Mouse (Mus musculus): ENCODE measurements around the gene Meltf. TPM values are rescaled to one million over a fixed set of nuclear protein-coding genes. Genes with fewer than 3 reads are reported as not detected.

Meltf gene
- total and polyA plus RNA-seq, 3 experiments, result 0.04 to 0.09 (median 0.07) TPM

DNA sequence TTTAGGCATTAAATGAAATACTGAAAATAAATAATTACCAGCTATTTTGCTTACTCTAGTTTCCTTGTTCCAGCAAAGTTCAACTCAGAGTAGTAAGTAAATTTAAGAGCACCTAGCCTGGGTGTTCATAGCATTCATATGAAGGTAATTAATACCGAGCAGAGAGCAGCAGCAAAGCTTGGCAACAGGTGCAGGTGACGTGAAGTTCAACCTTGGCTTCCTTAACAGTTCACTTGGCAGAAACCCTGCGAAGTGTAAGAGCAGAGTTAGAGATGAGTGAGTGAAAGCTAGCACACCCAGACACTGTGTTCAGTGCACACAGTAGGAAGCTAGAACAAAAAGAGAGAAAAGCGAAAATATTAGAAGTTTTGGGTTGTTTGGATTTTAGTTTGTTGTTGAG lies 47.9 kb upstream of the Meltf start:
- no peak overlapping the region for H3K9ac ChIP-seq (ENCODE audit: insufficient read depth, low read depth)
- H3K4me1 ChIP-seq (ENCODE audit: control insufficient read depth in 1 of 2, insufficient read depth in 2 of 2), result peaks cover 8 to 68% of the 10 kb centered on the region in 2 experiments
- H3K9me3 ChIP-seq (replicated peaks; ENCODE audit: low read length), result no peaks in the 10 kb centered on the region
- dilution Hi-C loops (cut with MboI; ENCODE audit: extremely low pct_ligation_motif_present, extremely low pct_unique_long_range_greater_than_20kb, low sequenced_read_pairs), result no loop called here
- in situ Hi-C loops (cut with MboI; ENCODE audit: low pct_ligation_motif_present, low pct_unique_long_range_greater_than_20kb, low sequenced_read_pairs), result no loop called here
- no peak for DNase-seq (ENCODE audit: extremely low read depth)
- no peaks in the 10 kb centered on the region for H3K27me3 ChIP-seq (replicated peaks)
- TF ChIP-seq MYC (IDR thresholded peaks at IDR 0.05; ENCODE audit: low read depth, low read length) (no peak), BHLHE40 (IDR thresholded peaks at IDR 0.05; ENCODE audit: low read depth, low read length) (no peak), E2F4 (IDR thresholded peaks at IDR 0.05; ENCODE audit: insufficient replicate concordance, low read depth, low read length) (no peak), SMC3 (IDR thresholded peaks at IDR 0.05; ENCODE audit: low read depth, low read length) (no peak), MAFK (IDR thresholded peaks at IDR 0.05; ENCODE audit: insufficient replicate concordance, low read length) (no peak), ZC3H11A (IDR thresholded peaks at IDR 0.05; ENCODE audit: low read depth, low read length) (no peak), MXI1 (IDR thresholded peaks at IDR 0.05; ENCODE audit: low read depth, low read length) (no peak), IRF4 (IDR thresholded peaks at IDR 0.05; ENCODE audit: low read depth, low read length) (no peak), MAX (IDR thresholded peaks at IDR 0.05; ENCODE audit: low read length) (no peak), TBP (conservative IDR thresholded peaks at IDR 0.05; ENCODE audit: low read depth, low read length) (no peak), PAX5 (IDR thresholded peaks at IDR 0.05; ENCODE audit: low read length) (no peak), CHD2 (IDR thresholded peaks at IDR 0.05; ENCODE audit: low read length) (no peak), MAZ (IDR thresholded peaks at IDR 0.05; ENCODE audit: low read depth, low read length) (no peak), RCOR1 (conservative IDR thresholded peaks at IDR 0.05; ENCODE audit: low read depth, low read length) (no peak), GABPA (IDR thresholded peaks at IDR 0.05; ENCODE audit: insufficient replicate concordance, low read depth, low read length) (no peak)
- H3K36me3 ChIP-seq (replicated peaks in 1 of 2; ENCODE audit: control insufficient read depth in 1 of 2, insufficient read depth in 1 of 2, low read length in 1 of 2), result peaks cover 3 to 14% of the 10 kb centered on the region in 2 experiments
- H3K4me2 ChIP-seq (ENCODE audit: insufficient read depth, low read depth, poor library complexity, severe bottlenecking), result no peak overlapping the region
- H3K27ac ChIP-seq (ENCODE audit: insufficient read depth, low read depth), result no peak overlapping the region
- H3K4me3 ChIP-seq (replicated peaks in 1 of 3; ENCODE audit: low read depth in 2 of 3, low read length in 2 of 3, poor library complexity in 1 of 3), result no peak overlapping the region
- H3K79me2 ChIP-seq (replicated peaks; ENCODE audit: control insufficient read depth, extremely low read depth, insufficient read depth, poor library complexity, severe bottlenecking), result no peaks in the 10 kb centered on the region

DNA sequence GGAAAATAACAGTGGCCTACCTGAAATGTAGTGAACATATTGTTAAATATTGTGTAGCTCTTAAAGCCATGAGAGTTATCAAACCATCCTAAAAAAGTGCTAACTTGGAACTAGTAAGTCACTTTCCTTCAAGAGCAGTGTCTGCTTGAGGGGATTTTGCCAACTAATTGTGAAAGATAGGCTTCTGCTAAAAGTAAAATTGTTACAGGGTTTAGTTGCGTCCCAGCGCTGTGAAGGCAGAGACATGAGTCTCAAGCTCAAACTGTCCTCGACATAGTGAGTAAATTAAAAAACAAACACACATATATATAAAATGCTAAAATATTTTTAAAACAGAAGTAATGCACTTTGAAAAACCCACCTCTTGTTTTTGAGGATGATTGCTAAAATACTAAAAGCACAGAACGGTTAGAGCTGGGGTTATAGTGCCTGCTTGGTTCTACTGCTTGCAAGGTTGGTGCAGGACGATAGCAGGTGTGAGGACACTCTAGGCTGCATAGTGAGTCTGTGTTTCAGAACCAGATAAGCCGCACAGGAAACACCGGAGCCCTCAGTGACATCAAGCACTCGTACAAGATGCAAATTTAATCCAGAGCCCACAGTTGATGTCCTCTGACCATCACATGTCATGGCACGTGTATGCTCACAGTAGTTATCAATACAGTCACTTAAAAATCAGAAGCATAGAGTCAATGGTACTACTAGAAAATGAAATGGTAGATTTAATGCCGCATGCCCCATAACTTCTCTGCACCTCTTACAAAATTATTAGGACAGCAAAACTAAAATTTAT lies 45.8 kb upstream of the Meltf start:
- Histone ChIP-seq H3K79me2 (replicated peaks; ENCODE audit: control insufficient read depth, extremely low read depth, insufficient read depth, poor library complexity, severe bottlenecking) (no peaks in the 10 kb centered on the region), H3K27ac (ENCODE audit: insufficient read depth, low read depth) (0 out of 2 replicates have a peak overlapping the region, but pooled peaks have one; percentile 22), H3K36me3 (replicated peaks in 1 of 2; ENCODE audit: control insufficient read depth in 1 of 2, insufficient read depth in 1 of 2, low read length in 1 of 2) (peaks cover 7 to 17% of the 10 kb centered on the region in 2 experiments), H3K4me3 (replicated peaks in 1 of 3; ENCODE audit: low read depth in 2 of 3, low read length in 2 of 3, poor library complexity in 1 of 3) (no peak overlapping the region), H3K4me2 (ENCODE audit: insufficient read depth, low read depth, poor library complexity, severe bottlenecking) (peak overlapping the region; percentile 82), H3K27me3 (replicated peaks) (no peaks in the 10 kb centered on the region), H3K9me3 (replicated peaks; ENCODE audit: low read length) (no peaks in the 10 kb centered on the region), H3K9ac (ENCODE audit: insufficient read depth, low read depth) (no peak overlapping the region), H3K4me1 (ENCODE audit: control insufficient read depth in 1 of 2, insufficient read depth in 2 of 2) (peaks cover 12 to 68% of the 10 kb centered on the region in 2 experiments)
- dilution Hi-C loops (cut with MboI; ENCODE audit: extremely low pct_ligation_motif_present, extremely low pct_unique_long_range_greater_than_20kb, low sequenced_read_pairs), result no loop called here
- in situ Hi-C loops (cut with MboI; ENCODE audit: low pct_ligation_motif_present, low pct_unique_long_range_greater_than_20kb, low sequenced_read_pairs), result no loop called here
- peak; percentile 95 for DNase-seq (ENCODE audit: extremely low read depth)
- TF ChIP-seq MEF2A (IDR thresholded peaks at IDR 0.05; ENCODE audit: borderline replicate concordance, low read depth, low read length) (0 out of 2 replicates have a peak, but pooled peaks have one; percentile 49), CHD1 (IDR thresholded peaks at IDR 0.05; ENCODE audit: low read depth, low read length) (peak; percentile 36; the same call in 1 of the 2 replicates), BHLHE40 (IDR thresholded peaks at IDR 0.05; ENCODE audit: low read depth, low read length) (peak; percentile 100), SMC3 (IDR thresholded peaks at IDR 0.05; ENCODE audit: low read depth, low read length) (no peak), MAZ (IDR thresholded peaks at IDR 0.05; ENCODE audit: low read depth, low read length) (no peak), CTCF (conservative IDR thresholded peaks at IDR 0.05 in 1 of 2, IDR thresholded peaks at IDR 0.05 in 1 of 2; ENCODE audit: low read depth in 2 of 2, low read length in 2 of 2) (no peak), POLR2A (IDR thresholded peaks at IDR 0.05; ENCODE audit: low read depth, low read length) (peak; percentile 43; the same call in 1 of the 2 replicates), MYC (IDR thresholded peaks at IDR 0.05; ENCODE audit: low read depth, low read length) (peak; percentile 90), ZKSCAN1 (IDR thresholded peaks at IDR 0.05; ENCODE audit: borderline replicate concordance, low read depth, low read length) (no peak), EP300 (IDR thresholded peaks at IDR 0.05; ENCODE audit: low read length) (peak; percentile 81), UBTF (IDR thresholded peaks at IDR 0.05; ENCODE audit: low read depth, low read length) (no peak), SIN3A (IDR thresholded peaks at IDR 0.05; ENCODE audit: low read length) (no peak; the same call in 1 of the 2 replicates), USF2 (conservative IDR thresholded peaks at IDR 0.05; ENCODE audit: low read depth, low read length) (no peak; the same call in 1 of the 2 replicates), ZMIZ1 (IDR thresholded peaks at IDR 0.05; ENCODE audit: low read depth, low read length) (no peak), MAX (IDR thresholded peaks at IDR 0.05; ENCODE audit: low read length) (peak; percentile 94), TBP (conservative IDR thresholded peaks at IDR 0.05; ENCODE audit: low read depth, low read length) (peak; percentile 36; the same call in 1 of the 2 replicates), JUN (IDR thresholded peaks at IDR 0.05; ENCODE audit: insufficient read depth, low read depth, low read length) (peak; percentile 23; the same call in 1 of the 2 replicates), IRF4 (IDR thresholded peaks at IDR 0.05; ENCODE audit: low read depth, low read length) (peak; percentile 72), RCOR1 (conservative IDR thresholded peaks at IDR 0.05; ENCODE audit: low read depth, low read length) (no peak; the same call in 1 of the 2 replicates), NELFE (IDR thresholded peaks at IDR 0.05; ENCODE audit: low read depth, low read length) (no peak), E2F4 (IDR thresholded peaks at IDR 0.05; ENCODE audit: insufficient replicate concordance, low read depth, low read length) (no peak), POLR2AphosphoS2 (IDR thresholded peaks at IDR 0.05; ENCODE audit: low read depth, low read length) (no peak), GABPA (IDR thresholded peaks at IDR 0.05; ENCODE audit: insufficient replicate concordance, low read depth, low read length) (no peak), ZC3H11A (IDR thresholded peaks at IDR 0.05; ENCODE audit: low read depth, low read length) (no peak), KAT2A (IDR thresholded peaks at IDR 0.05; ENCODE audit: insufficient replicate concordance, low read length) (no peak)

All from CH12.LX (cell line).